Mouse (Mus musculus) lung, postnatal 0 days (tissue): ENCODE results near the gene Pgm5.

Experiments used
- CTCF ChIP-seq: IDR thresholded peaks from 2 replicates; pipeline ENCODE4 v1.5.1; 2016; ENCODE audit warnings: antibody characterized with exemption, mild to moderate bottlenecking
- EP300 ChIP-seq: IDR thresholded peaks from 2 replicates; pipeline ENCODE4 v1.6.1; 2016; ENCODE audit warnings: antibody characterized with exemption, mild to moderate bottlenecking, control low read depth

DNA sequence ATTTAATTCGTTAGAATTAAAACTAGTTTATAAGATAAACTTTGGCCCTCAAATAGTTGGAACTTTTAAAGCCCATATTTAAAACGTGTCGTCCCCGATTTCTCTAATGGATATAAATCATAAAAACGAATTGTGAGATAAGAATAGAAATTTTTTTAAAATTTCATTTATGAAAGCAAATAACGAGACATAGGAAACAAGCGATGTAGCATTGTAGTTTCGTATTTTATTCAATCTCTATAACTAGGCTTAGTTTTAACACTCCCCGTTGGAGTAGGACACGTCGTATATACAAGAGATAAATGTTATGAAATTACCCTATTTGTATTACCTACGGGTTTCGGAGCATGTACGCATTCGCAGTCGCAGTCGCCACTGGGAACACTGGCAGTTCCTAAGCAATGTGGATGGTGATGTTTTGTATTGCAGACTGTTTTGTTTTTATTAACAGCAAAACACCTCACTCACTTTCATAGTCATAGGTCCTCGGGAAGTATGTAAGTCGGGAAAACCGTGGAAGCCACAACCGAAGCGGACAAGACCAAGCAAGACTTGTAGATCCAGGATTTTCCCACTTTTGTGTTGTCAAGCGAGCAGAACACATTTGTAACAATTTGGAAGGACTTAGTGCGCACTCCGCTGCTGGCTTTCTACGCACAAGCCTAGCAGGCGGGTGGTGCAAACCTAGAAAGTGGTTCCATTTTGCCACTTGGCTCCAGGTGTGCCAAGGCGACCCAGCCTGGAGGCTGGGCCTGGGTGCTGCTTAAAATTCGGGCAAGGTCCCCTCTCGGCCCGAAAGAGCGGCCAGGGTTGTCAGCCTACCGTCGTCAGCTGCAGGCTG, 37.3 kb upstream of the Pgm5 start:
- no peak for TF ChIP-seq CTCF
- TF ChIP-seq EP300 = no peak
